Mouse (Mus musculus): Measurements from ENCODE around the gene Fkbp9. TPM values are rescaled to one million over a fixed set of nuclear protein-coding genes. Genes with fewer than 3 reads are reported as not detected.

Fkbp9 gene
- polyA plus RNA-seq (2017; shearing (Covaris generic)): not detected

DNA sequence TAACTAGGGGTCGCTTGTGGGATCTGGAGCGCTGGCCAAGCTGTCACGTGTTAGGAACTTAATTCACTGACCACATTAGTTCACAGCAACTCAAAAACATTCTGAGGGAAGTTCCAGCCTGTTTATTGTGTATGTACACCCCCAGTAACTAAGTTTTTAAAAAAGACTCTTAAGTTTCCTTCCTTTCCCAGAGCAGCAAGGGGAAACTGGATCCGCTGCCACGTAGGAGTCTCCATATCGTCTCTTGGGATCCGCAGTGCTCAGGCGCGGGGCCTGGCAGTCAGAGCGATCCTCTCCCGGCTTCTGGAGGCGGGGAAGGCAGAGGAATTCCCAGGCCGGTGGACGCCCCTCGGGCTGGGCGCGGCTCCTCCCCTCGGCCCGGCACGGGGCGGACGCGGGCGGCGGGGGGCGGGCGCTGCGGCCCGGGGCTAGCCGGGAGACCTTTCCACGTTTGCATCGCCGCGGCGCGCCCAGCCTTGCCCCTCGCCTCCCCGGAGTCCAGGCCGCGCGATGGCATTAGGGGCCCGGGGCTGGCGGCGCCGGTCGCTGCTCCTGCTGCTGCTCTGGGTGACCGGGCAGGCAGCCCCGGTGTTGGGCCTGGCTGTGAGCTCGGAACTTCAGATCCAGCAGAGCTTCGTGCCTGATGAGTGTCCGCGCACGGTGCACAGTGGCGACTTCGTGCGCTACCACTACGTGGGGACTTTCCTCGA is at the start of gene Fkbp9:
Gene Fkbp9, plus strand, starts transcription at position 363 of the 710 bp plus-strand sequence.

GRCm38 (mm10) chr6:56797311-56798151 is 34.3 kb upstream of the Fkbp9 start, which contains the start of gene Kbtbd2:
Gene Kbtbd2, minus strand, starts transcription at chr6:56797813.

DNA sequence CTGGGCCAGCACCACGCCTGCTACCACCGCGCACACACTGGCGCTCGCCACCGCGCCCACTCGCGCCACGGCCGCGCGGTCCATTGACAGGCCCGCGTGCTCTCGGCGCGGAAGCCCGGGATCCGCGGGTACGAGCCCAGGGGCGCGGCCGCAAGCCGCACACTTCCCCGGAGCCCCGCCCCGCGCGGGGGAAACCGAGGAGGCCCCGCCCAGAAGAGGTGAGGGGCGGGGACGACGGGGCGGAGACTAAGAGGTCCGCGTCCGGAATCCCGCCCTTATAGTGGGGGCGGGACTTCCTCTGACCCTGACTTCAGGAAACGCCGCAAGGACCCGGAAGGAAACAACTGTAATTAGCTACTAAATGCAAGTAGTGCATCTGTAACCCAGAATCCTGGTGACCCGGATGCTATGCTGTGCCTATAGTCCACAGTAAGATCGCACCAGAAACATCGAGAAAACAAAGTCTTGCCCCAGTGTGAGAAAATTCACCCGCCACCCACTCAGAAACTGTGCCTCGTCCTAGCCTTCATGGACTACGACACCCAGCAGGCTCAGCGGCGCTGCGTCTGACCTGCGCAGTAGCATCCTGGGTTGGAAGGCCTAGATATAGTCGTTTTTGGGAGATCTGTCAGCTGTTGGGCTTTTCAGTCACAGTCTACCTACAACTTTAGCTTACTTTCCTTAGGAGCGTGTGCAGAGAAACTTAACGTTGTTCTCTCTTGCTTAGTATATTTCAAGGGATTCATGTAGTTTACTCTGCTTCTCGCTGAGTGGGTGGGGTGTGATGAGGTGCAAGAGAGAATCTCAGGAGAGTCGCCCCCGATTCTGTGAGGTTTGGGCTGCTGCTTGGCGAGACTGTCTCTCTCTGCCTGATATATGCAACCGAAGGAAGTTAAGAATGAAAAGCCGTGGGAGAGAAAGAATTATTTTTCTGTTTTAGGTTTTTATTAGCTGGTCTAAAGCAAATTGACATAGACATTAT is 92.2 kb downstream of the Fkbp9 start, which contains the start of the genes Nt5c3 and Vmn1r4:
Gene Nt5c3, minus strand, starts transcription at position 207 of the 982 bp plus-strand sequence.
Gene Vmn1r4, plus strand, starts transcription at position 290 of the 982 bp plus-strand sequence.

Other genes with a start within 250 kb of the Fkbp9 start
- gene Lsm5, start 127.3 kb upstream of the Fkbp9 start, polyA plus RNA-seq (2017; shearing (Covaris generic)): 122 TPM
- gene Avl9, start 117.2 kb upstream of the Fkbp9 start, polyA plus RNA-seq (2017; shearing (Covaris generic)): 20.5 TPM
- 22.1 TPM for gene Kbtbd2, start 34.2 kb upstream of the Fkbp9 start, polyA plus RNA-seq (2017; shearing (Covaris generic))
- gene Nt5c3, start 91.9 kb downstream of the Fkbp9 start, polyA plus RNA-seq (2017; shearing (Covaris generic)): 51.7 TPM
- gene Vmn1r4, start 92.0 kb downstream of the Fkbp9 start, polyA plus RNA-seq (2017; shearing (Covaris generic)): not detected
- gene Vmn1r5, start 138.2 kb downstream of the Fkbp9 start, polyA plus RNA-seq (2017; shearing (Covaris generic)): not detected
- gene Vmn1r6, start 165.2 kb downstream of the Fkbp9 start, polyA plus RNA-seq (2017; shearing (Covaris generic)): 0.04 TPM
- gene Vmn1r7, start 193.3 kb downstream of the Fkbp9 start, polyA plus RNA-seq (2017; shearing (Covaris generic)): not detected
- gene Vmn1r8, start 200.2 kb downstream of the Fkbp9 start, polyA plus RNA-seq (2017; shearing (Covaris generic)): not detected
- gene Vmn1r9, start 234.7 kb downstream of the Fkbp9 start, polyA plus RNA-seq (2017; shearing (Covaris generic)): not detected

All from activated CD4-positive, CD25-positive, alpha-beta regulatory T cell, adult 9 weeks (primary cell).